Mouse (Mus musculus) embryonic facial prominence, embryonic 14.5 days (tissue): ENCODE measurements around the gene Slc11a1. TPM values are rescaled to one million over a fixed set of nuclear protein-coding genes. Genes with fewer than 3 reads are reported as not detected.
A peak's percentile ranks its signal among the peaks of the same experiment; 100 is the strongest.

ENCODE experiments used
- ATAC-seq: fragments of 200-750 bp; cut with Nextera tagmentation; 2 replicates; pipeline ENCODE4 v1.8.0; 2017; ENCODE audit warnings: low read depth, moderate number of reproducible peaks, moderate TSS enrichment
- DNase-seq: peaks from one replicate; pipeline ENCODE4 v3.0.0-alpha.2; 2015; ENCODE audit warnings: low spot score
- H3K27ac ChIP-seq: fragments of 300-500 bp; sonication (generic); replicated peaks from 2 replicates; pipeline ENCODE4 v1.5.1; 2014; ENCODE audit warnings: low read depth, mild to moderate bottlenecking, low read length, moderate library complexity
- H3K27me3 ChIP-seq: fragments of 300-500 bp; sonication (generic); replicated peaks from 2 replicates; pipeline ENCODE4 v1.6.1; 2014; ENCODE audit warnings: low read length; ENCODE audit not compliant: control insufficient read depth, insufficient read depth
- H3K36me3 ChIP-seq: fragments of 300-500 bp; sonication (generic); 2 replicates; pipeline ENCODE4 v1.6.1; 2014; ENCODE audit warnings: low read length, mixed read lengths; ENCODE audit not compliant: control insufficient read depth, insufficient read depth
- H3K4me1 ChIP-seq: fragments of 300-500 bp; sonication (generic); 2 replicates; pipeline ENCODE4 v1.6.1; 2014; ENCODE audit warnings: antibody characterized with exemption, low read length; ENCODE audit not compliant: control insufficient read depth, insufficient read depth
- H3K4me2 ChIP-seq: fragments of 300-500 bp; sonication (generic); 2 replicates; pipeline ENCODE4 v1.6.1; 2014; ENCODE audit warnings: low read depth, mild to moderate bottlenecking, low read length, moderate library complexity, mixed read lengths
- H3K4me3 ChIP-seq: fragments of 300-500 bp; sonication (generic); 2 replicates; pipeline ENCODE4 v1.5.1; 2014; ENCODE audit warnings: low read depth, mild to moderate bottlenecking, low read length
- H3K9ac ChIP-seq: fragments of 300-500 bp; sonication (generic); 2 replicates; pipeline ENCODE4 v1.6.1; 2014; ENCODE audit warnings: low read depth, mild to moderate bottlenecking, low read length, moderate library complexity, mixed read lengths
- H3K9me3 ChIP-seq: fragments of 300-500 bp; sonication (generic); 2 replicates; pipeline ENCODE4 v1.6.1; 2016; ENCODE audit warnings: low read length; ENCODE audit not compliant: control insufficient read depth
- WGBS: fragments of 180-500 bp; shearing (Covaris S2); extraction: QIAGEN DNeasy Blood & Tissue Kit; methylation state at CpG from one replicate; pipeline ENCODE4 v1.1.7; 2014; 5-methylcytosine and 5-hydroxymethylcytosine counted together
- polyA plus RNA-seq: library from polyadenylated mRNA; unstranded; fragments of >200 nt; fragmentation: Nextera tagmentation; extraction: Ambion mirVana; gene quantifications from 2 replicates; pipeline ENCODE4 v1.2.1, GENCODE M21; 2014

Slc11a1 gene
- polyA plus RNA-seq, 1 experiment from 2014 or later: 5.6 TPM

DNA sequence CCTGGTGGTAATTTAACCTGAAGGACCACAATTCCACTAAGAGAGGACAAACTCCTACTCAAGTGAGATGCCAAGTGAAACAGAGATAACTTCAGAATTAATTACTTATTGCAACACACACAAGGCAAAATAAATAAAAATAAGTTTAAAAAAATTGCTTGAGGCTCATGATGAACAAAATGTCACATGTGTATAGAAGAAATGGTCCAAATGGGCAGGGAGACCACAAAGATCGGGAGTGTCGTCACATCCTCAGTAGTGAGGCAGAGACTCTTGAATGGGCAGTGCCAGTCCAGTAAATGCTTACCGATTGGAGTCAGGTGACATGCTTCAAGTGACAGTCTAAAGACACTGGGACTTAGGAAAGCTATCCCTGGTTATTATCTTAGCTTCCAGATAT, 25.5 kb downstream of the Slc11a1 start:
- H3K27ac ChIP-seq: no peak overlapping the region
- no peaks in the 10 kb centered on the region; the same call in 1 of the 2 replicates for H3K4me1 ChIP-seq
- no peak overlapping the region for H3K4me2 ChIP-seq
- H3K27me3 ChIP-seq: no peaks in the 10 kb centered on the region
- WGBS: 76% methylated on average over 3 of the region's 3 CpGs
- H3K9me3 ChIP-seq: no peaks in the 10 kb centered on the region
- no peaks in the 10 kb centered on the region for H3K36me3 ChIP-seq
- H3K9ac ChIP-seq: no peak overlapping the region
- DNase-seq (no peak), ATAC-seq (no peak)
- H3K4me3 ChIP-seq: no peak overlapping the region

DNA sequence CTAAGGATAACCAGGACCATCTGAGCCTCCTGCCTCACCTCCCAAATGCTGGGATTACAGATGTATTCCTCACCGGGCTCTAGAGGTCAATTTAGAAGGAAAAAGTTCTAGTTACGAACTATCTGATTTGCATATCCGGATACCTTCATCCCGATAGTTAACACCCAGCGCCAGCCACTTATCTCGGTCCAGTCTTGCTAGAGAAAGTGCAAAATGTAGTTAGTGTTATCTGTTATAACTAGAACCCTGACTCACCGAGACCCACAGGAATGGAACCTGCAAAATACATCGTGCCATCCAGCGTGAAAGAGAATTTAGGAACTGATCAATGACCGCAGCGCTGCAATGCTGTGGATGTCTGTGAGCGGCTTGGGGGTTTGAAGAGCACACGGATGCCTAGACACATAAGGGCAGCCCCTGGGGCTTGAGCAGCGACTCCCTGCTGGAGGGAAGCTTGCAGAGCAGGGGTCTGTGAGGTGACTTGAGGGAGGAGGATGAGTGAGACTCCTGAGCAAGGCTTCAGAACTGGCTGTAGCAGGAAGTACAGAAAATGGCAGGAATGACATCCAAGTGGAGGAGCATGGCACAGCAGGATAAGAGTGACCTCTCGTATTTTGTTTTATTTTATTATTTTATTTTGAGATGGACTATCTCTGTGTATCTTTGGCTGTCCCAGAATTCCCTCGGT, 26.2 kb downstream of the Slc11a1 start:
- H3K27me3 ChIP-seq: no peaks in the 10 kb centered on the region
- H3K27ac ChIP-seq: no peak overlapping the region
- no peak overlapping the region for H3K4me2 ChIP-seq
- DNase-seq: no peak
- H3K9ac ChIP-seq: no peak overlapping the region
- ATAC-seq: no peak
- no peaks in the 10 kb centered on the region for H3K9me3 ChIP-seq
- H3K36me3 ChIP-seq: no peaks in the 10 kb centered on the region
- H3K4me3 ChIP-seq: no peak overlapping the region
- no peaks in the 10 kb centered on the region; the same call in 1 of the 2 replicates for H3K4me1 ChIP-seq
- WGBS: 45% methylated on average over 16 of the region's 16 CpGs

DNA sequence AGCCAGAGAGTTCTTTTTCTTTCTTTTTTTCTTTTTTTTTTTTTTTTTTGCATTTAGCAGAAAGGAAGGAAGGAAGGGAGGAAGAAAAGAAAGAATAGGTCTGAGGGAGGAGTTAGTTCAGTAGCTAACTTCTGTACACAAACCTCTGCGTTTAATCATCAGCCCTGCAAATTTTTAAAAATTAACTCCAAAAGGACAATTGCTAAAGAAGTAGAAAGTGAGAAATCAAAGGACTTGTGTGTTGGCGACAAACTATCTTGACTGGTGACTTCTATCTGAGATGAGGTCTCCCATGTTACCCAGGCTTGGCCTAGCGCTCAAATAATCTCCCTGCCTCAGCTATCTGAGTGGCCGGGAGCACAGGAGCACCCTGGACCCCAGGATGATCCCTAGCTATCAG, 29.2 kb downstream of the Slc11a1 start:
- 88% methylated on average over 4 of the region's 4 CpGs for WGBS
- H3K9ac ChIP-seq: no peak overlapping the region

DNA sequence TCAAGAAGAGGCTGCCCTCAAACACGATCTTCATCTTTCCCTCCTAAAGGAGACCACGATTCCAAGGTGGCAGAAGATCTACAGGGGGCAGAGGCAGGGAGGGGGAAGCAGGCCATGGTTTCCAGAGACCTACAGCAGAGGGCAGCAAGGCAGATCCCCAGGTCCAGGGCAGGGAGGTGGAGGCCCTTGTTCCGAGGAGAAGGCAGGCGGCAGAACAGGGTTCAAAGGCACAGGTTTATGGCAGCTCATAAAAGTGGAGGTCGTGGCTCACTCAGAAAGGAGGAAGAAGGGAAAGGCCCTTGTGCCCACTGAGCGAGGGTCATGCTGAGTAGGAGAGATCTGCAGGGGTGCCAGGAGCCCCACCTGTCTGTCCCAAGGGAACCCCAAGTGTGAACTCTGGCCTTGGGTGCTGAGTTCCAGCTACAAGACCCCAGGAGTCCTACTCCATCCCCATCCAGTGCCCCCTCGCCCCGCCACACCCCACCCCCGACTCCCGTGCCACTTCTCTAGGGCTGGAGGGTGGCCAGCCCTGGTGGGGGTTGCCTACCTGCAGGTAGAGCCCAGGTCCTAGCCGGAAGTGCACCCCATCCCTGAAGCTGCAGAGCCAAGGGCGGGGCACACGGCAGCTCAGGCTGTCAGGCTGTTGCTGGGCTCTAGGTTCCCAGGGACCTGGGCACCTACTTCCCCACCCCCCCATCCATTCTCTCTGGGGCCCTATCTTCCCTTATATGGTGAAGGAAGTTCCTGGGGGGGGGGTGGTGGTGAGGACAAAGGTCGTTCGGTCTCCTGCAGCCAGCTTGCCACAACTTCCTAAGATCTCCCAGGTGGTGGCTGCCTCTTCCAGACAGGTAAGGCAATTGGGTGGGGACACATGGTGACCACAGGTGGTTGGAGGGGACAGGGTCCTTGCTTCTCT, 33.9 kb downstream of the Slc11a1 start, which contains the start of gene Vil1:
Vil1 (plus strand) TSS at position 788 of the 916 bp plus-strand sequence.
- Histone ChIP-seq H3K27me3 (no peaks in the 10 kb centered on the region), H3K4me2 (no peak within 1 kb of the TSS), H3K27ac (no peak within 1 kb of the TSS), H3K4me3 (no peak within 1 kb of the TSS), H3K36me3 (no peaks in the 10 kb centered on the region), H3K4me1 (no peaks in the 10 kb centered on the region), H3K9ac (no peak within 1 kb of the TSS), H3K9me3 (no peaks in the 10 kb centered on the region)
- WGBS: 56% methylated on average over 15 of the region's 15 CpGs
- DNase-seq: no peak
- no peak for ATAC-seq

More for the DNA sequence above, 29.2 kb downstream of the Slc11a1 start:
- DNase-seq (no peak), ATAC-seq (no peak)
- Histone ChIP-seq H3K9me3 (no peaks in the 10 kb centered on the region), H3K4me3 (no peak overlapping the region), H3K27me3 (no peaks in the 10 kb centered on the region), H3K4me2 (no peak overlapping the region), H3K36me3 (no peaks in the 10 kb centered on the region), H3K4me1 (no peaks in the 10 kb centered on the region), H3K27ac (no peak overlapping the region)

DNA sequence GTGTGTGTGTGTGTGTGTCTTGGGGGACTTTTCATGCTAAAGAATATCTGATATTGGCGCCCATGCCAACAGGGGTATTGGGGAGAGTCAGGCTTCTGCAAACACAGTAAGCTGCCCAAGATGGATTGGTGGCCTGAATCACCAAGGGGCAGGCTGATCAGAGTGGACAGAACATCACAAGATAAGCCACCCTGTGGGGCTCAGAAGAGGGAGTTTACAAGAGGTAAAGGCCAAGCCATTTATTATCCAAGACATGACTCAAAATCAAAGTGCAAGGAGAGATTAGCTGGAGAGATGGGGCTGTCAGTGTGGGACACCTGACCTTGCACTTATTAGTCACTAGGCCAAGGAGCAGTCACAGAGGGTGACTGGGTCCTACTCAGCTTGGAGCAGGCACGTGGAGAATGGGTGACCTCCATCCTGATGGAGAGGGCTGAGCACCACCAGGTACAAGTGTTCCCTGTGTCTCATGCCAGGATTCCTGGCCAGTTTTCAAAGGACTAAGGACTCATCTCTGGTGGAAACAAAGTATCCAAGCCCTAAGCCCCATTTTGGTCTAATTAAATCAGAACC, 36.8 kb downstream of the Slc11a1 start:
- no peak overlapping the region for H3K4me3 ChIP-seq

DNA sequence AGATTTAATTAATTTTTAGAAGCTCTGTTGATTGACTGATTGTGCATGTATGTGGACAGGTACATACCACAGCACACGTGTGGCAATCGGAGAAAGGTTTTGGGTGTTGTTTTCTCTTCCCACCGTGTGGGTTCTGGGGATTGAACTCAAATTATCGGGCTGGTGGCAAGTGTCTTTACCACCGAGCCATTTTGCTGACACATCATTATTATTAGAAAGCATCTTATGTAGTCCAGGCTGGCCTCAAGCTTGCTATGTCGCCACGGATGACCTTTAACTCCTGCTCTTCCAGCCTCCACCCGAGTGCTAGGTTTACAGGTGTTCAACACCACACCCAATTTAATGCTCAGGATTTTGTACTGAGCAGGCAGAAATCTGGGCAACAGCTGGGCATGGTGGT, 37.7 kb downstream of the Slc11a1 start:
- Histone ChIP-seq H3K4me3 (no peak overlapping the region), H3K4me1 (no peaks in the 10 kb centered on the region), H3K9ac (no peak overlapping the region), H3K9me3 (no peaks in the 10 kb centered on the region), H3K27me3 (no peaks in the 10 kb centered on the region), H3K4me2 (no peak overlapping the region), H3K27ac (no peak overlapping the region), H3K36me3 (no peaks in the 10 kb centered on the region)
- ATAC-seq (no peak), DNase-seq (no peak)
- 75% methylated on average over 8 of the region's 8 CpGs for WGBS

More for the DNA sequence above, 36.8 kb downstream of the Slc11a1 start:
- Histone ChIP-seq H3K36me3 (no peaks in the 10 kb centered on the region), H3K9me3 (no peaks in the 10 kb centered on the region), H3K9ac (no peak overlapping the region), H3K27ac (no peak overlapping the region), H3K27me3 (no peaks in the 10 kb centered on the region), H3K4me2 (no peak overlapping the region), H3K4me1 (no peaks in the 10 kb centered on the region)
- no peak for ATAC-seq
- DNase-seq: no peak
- 57% methylated on average over 2 of the region's 2 CpGs for WGBS

DNA sequence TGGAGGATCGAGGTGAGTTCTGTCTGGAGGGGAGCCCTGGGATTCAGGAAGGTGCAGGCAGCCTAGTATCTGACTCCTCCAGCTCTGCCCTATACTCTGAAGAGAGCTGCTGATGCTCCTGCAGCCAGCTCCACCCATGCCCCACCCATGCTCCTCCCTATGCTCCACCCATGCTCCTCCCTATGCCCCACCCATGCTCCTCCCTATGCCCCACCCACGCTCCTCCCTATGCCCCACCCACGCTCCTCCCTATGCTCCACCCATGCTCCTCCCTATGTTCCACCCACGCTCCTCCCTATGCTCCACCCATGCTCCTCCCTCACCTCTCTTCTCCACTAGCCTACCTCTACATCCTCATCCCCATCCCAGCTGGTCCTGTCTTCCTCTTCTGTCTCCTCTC, 40.1 kb downstream of the Slc11a1 start:
- Histone ChIP-seq H3K4me1 (no peaks in the 10 kb centered on the region), H3K9me3 (no peaks in the 10 kb centered on the region), H3K27me3 (no peaks in the 10 kb centered on the region), H3K9ac (no peak overlapping the region), H3K27ac (no peak overlapping the region), H3K4me2 (no peak overlapping the region), H3K36me3 (no peaks in the 10 kb centered on the region), H3K4me3 (no peak overlapping the region)
- WGBS: 47% methylated on average over 4 of the region's 4 CpGs
- DNase-seq (peak; percentile 24), ATAC-seq (no peak)

DNA sequence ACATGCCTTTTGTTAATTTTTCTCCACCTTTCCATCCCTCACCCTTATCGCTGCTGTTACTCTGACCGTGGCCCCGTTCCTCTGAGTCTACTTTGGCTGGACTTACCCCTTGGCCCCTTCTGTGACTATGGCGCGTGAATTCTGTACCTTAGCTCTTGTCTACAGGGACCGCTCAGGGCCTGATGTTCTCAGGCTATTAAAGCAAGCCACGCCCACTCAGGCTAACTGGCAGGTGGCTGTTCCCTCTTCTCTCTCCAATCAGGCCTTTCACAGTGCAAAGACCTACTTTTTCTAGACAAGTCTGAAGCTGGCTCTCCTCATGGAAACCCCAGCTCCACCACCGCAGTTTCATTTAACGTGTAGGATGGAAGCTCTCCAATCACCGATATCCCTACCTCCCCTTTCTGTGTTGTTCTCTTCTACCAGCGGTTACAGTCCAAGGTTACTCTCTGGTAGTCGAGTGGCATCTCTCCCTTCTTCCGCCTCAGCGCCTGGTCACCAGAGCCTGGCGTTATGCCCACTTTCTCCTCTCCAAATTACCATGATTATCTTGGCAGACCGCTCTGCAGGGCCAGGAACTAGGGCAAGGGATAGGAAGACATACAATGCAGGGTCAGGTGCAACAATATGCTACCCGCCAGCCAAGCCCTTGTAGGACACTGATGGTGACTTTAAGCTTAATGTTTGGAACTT, 43.9 kb downstream of the Slc11a1 start:
- 76% methylated on average over 17 of the region's 17 CpGs for WGBS
- Histone ChIP-seq H3K9me3 (no peaks in the 10 kb centered on the region), H3K4me1 (no peaks in the 10 kb centered on the region), H3K4me3 (no peak overlapping the region), H3K27me3 (no peaks in the 10 kb centered on the region), H3K9ac (no peak overlapping the region), H3K4me2 (no peak overlapping the region), H3K36me3 (no peaks in the 10 kb centered on the region), H3K27ac (no peak overlapping the region)
- DNase-seq (no peak), ATAC-seq (0 out of 2 replicates have a peak, but pooled peaks have one; percentile 13)
